Mouse (Mus musculus) MN1 (cell line): Measurements from ENCODE around the gene Olfr1019.

Experiments used
- DNase-seq: peaks from one replicate; pipeline ENCODE4 v3.0.0-alpha.2; 2016; ENCODE audit warnings: low spot score

The Olfr1019 gene

GRCm38 (mm10) chr2:85845383-85845782 lies at the start of gene Olfr1019:
Gene Olfr1019, minus strand, starts transcription at chr2:85845483.
- DNase-seq = no peak

- DNase-seq = no peak
These were observed 40.1 kb upstream of the Olfr1019 start, which contains the start of gene Olfr1023 for GRCm38 (mm10) chr2:85885340-85885739. Gene Olfr1023, plus strand, starts transcription at chr2:85885640.

DNA sequence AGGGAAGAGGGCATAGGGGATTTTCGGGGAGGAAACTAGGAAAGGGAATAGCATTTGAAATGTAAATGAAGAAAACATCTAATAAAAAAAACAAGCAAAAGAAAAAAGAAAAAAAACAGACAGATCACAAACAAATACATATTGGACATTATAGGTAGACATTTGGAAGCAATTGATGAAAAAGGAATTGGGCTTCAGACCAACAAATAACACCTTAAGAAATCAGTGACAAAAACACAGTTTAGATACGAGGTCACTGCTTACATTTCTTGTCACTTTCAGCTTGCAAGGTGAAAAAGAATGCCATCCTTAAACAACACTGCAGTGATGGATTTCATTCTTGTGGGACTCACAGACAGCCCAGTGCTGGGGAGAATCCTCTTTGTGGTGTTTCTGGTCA lies 23.0 kb upstream of the Olfr1019 start, which contains the start of gene Olfr1022:
Olfr1022 (plus strand) TSS at position 301 of the 400 bp plus-strand sequence.
- DNase-seq = no peak

GRCm38 (mm10) chr2:85846730-85847129 lies 1.4 kb upstream of the Olfr1019 start, which contains the start of gene Olfr1020:
Gene Olfr1020, plus strand, starts transcription at chr2:85847030.
- DNase-seq = no peak

DNA sequence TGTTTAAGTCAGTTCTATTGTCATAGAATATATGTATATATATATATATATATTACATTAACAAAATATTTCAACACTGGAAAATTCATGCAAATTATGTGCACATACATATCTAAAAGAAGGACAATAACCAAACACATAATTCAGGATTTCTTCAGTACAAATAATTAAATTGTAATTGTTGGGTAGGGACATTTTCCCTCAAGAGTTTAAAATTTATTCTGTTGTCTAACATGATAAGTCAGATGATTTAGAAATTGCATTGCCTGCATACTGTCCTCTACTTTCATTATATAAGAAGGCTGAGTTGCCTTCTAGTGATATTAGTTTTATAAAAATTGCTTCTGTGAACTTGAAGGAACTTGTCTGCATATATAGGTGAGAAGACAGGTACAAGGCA lies 27.1 kb downstream of the Olfr1019 start, which contains the start of gene Olfr1018:
Olfr1018 (plus strand) TSS at position 301 of the 400 bp plus-strand sequence.
- DNase-seq = no peak

DNA sequence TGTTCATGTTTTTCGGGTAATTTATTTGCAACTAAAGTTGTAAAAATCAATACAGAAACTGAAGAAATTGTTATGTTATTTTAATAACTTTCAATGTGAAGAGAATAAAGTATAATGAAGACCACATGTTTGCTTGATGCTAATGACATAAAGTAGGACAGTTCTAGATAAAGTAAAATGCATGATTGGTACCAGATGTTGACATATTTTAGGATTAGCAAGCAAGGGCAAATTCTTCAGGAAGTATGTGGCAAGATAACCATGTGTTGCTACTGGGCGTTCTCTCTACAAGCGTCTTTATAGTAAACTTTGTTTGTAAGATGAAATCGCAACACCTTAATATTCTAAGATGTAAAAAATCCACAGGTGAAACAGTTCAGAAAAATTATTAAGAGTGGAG lies 40.8 kb downstream of the Olfr1019 start:
- DNase-seq = no peak

DNA sequence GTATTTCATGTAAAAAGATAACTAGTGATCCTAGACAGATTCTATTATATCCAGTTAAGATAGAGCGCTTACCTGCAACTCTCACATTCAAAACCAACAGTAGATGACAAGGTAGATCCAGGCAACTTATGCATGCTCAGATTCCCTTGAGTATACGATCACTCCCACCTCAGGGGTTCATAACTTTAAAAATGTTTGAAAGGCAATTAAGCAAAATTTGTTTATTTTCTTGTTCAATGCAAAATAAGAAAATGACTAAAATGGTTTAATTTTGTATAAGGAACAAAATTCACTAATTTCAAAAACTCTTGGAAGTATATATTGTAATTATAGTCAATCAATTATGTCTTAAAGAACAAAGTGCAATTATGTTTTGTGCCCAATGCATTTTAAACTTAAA lies 42.8 kb downstream of the Olfr1019 start, which contains the start of gene Olfr1016:
Olfr1016 (minus strand) TSS at position 101 of the 400 bp plus-strand sequence.
- DNase-seq = no peak

- DNase-seq = no peak
These were observed 53.0 kb downstream of the Olfr1019 start for GRCm38 (mm10) chr2:85792331-85792730.
